Mouse (Mus musculus): ENCODE data around the gene Trim31.
A peak's percentile ranks its signal among the peaks of the same experiment; 100 is the strongest.

Gene Trim31

GRCm38 (mm10) chr17:36896583-36896982 lies 1.3 kb upstream of the Trim31 start:
- DNase-seq (ENCODE audit: low spot score in 2 of 2) = peak in 1 of 2 experiments; percentile 30

DNA sequence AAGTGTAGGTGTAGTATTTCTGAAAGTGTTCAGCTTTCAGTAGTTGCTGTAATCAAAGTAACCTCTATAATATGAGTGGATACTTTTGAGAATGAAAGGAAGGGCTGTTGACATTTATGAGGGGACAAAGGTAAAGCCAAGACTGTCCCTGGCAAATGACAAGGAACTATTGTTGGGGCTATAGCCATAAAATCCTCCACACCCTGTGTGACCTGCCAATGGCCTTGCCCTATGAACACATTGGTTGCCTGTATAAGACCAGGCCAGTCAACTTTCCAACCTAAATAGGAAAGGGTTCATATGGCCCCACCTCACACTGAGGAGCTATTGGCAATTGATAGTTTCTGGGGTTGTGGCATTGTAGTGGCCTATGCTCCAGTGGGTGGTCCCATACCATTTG lies 853 bp upstream of the Trim31 start:
- DNase-seq (ENCODE audit: low spot score in 2 of 2) = no peak

GRCm38 (mm10) chr17:36899376-36899775 lies 1.5 kb downstream of the Trim31 start:
- DNase-seq (ENCODE audit: low spot score in 2 of 2) = no peak

- DNase-seq (ENCODE audit: low spot score in 2 of 2) = no peak
Measured at GRCm38 (mm10) chr17:36900001-36900400, 2.1 kb downstream of the Trim31 start.

DNA sequence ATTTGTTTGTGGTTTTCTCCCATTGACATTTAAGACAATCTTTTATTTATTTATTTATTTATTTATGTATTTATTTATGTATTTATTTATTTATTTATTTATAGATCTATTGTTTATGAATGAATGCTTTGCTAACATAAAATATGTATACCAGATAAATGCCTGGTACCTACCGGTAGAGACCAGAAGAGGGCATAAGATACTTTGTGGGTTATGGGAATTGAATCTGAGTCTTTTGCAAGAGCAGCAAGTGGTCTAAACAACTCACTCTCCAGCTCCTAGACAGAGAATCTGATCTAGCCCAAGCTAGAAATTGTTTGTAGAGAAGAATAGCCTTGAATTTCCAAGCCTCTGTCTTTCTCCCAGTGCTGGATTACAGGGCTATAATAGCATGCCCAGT lies 2.8 kb downstream of the Trim31 start:
- no peak for DNase-seq (ENCODE audit: low spot score in 2 of 2)

GRCm38 (mm10) chr17:36903651-36904050 lies 5.7 kb downstream of the Trim31 start:
- DNase-seq (ENCODE audit: low spot score in 2 of 2) = no peak

- DNase-seq (ENCODE audit: low spot score in 2 of 2) = no peak
Measured at GRCm38 (mm10) chr17:36908235-36908634, 10.3 kb downstream of the Trim31 start.

DNA sequence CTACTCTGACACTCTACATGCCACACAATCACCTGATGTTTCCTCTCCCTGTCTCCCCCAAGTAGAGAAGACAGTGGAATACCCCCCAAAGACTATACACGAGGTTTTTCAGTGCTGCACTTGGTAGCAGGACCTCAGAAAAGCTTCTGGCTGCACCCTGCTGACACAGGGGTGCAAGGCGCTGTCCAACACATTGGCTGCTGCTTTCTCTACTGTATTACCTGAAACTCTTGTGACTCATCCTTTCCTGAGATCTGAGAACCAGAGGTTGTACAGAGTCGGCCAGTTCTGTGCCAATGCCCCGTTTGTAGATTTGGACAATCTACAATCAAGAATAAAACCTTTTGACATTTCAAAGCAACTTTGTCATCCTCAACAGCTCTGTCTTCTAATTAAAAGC lies 11.9 kb downstream of the Trim31 start:
- no peak for DNase-seq (ENCODE audit: low spot score in 2 of 2)

- DNase-seq (ENCODE audit: low spot score in 2 of 2) = no peak
Measured at GRCm38 (mm10) chr17:36912031-36912430, 14.1 kb downstream of the Trim31 start.

DNA sequence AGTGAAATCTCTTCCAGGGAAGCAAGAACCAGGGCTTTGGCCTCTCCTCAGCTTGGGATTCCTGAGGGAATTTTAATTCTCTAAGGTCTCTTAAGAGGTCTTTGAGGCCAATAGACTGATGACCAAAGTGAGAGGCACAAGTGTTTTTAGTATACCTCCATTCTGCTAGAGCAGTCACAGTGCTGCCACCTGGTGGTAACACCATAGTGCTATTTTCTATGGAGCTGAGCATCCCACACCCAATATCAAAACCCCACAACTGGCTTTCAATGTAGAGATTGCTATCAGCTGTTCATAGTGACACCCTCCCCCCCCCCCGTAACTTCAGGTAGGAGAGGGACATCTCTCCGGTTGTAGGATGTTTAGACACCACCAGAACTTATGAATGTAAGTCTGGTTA lies 16.2 kb downstream of the Trim31 start:
- peak; percentile 68 to 88 for DNase-seq (ENCODE audit: low spot score in 2 of 2)

- peak; percentile 51 to 87 for DNase-seq (ENCODE audit: low spot score in 2 of 2)
Measured at GRCm38 (mm10) chr17:36915076-36915475, 17.2 kb downstream of the Trim31 start.

DNA sequence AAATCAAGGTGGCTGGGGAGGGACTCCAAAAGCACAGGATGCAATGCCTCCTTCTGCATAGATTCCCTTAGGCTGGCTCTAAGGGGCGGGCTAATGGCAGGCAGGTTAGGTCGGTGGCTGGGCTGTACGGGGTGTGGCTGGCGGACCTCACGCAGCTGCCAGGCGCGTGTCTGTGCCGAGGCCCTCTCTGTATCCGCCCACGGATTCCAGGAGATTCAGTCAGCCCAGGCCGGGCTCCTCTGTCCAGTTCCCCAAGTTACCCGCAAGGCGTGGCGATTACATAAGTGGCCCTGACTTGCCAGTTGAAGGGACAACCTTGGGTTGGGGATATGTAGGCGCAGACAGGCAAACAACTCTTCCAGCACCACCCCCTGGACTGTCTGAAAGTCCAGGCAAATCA lies 22.3 kb downstream of the Trim31 start:
- DNase-seq (ENCODE audit: low spot score in 2 of 2) = no peak

GRCm38 (mm10) chr17:36922715-36923114 lies 24.8 kb downstream of the Trim31 start:
- DNase-seq (ENCODE audit: low spot score in 2 of 2) = no peak

DNA sequence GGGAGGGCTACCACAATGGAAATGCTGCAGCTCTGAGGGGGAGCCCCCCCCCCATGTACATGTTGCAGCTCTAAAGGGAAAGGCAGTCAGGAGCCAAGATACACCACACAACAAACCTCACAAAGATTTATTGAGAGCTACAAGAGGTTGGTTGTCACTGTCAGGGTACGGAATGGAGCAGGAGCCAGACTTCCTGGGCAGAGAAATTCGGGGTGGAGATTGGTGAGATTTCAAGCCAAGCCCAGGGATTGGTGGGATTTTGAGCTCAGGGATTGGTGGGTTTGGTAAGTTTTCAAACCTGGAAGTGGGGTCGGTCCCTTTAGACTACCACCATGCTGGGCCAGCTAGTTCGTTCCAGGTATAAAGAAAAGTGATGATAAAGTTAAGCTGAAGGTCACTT lies 25.6 kb downstream of the Trim31 start:
- DNase-seq (ENCODE audit: low spot score in 2 of 2) = no peak

DNA sequence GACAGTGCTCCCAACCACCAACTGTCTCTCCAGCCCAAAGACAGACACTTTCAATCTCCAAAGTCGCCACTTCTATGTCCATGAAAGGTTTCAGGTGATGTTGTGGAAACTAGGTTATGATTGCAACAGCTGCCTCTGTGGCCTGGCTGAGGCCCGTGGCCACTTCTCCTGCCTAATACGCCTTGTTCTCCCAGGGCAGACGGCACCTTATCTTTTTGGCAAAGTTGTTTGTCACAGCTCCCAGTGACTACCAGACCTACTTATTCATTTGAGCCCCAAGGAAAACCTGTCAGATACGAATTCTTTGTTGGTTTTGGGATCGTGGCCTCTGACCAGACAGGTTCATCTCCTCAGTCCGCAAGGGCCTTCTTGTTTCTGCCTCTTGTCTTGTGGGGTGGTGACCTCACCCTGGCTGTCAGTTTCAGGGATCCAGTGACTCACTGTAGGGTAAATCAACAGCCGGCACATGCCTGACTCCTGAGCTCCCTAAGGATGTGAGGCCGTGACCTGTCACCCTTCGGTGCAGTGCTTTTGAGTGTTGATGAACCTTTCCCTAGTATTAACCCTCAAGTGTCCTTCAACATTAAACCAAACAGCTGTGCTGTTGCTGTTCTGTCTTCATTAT lies 29.7 kb downstream of the Trim31 start:
- no peak for DNase-seq (ENCODE audit: low spot score in 2 of 2)

- no peak for DNase-seq (ENCODE audit: low spot score in 2 of 2)
Measured at GRCm38 (mm10) chr17:36929236-36929932, 31.5 kb downstream of the Trim31 start.

DNA sequence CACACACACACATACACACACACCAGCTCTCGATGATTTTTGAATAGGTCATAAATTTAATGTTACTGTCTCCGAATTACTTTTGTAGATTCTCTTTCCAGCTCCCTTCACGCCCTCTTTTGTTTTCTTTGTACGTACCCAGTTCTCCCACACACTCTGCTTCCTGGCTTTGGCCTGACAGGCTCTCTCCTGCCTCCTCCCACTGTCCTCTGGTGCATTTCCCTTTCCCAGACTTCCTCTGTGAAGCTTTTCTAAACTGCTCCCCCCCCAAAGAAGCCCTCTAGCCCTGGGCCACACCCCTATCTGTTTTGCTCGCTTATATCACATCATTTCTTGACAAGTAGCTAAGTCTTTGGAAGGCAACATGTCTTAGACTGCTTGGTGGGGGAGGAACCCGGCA lies 32.3 kb downstream of the Trim31 start:
- DNase-seq (ENCODE audit: low spot score in 2 of 2) = no peak

DNA sequence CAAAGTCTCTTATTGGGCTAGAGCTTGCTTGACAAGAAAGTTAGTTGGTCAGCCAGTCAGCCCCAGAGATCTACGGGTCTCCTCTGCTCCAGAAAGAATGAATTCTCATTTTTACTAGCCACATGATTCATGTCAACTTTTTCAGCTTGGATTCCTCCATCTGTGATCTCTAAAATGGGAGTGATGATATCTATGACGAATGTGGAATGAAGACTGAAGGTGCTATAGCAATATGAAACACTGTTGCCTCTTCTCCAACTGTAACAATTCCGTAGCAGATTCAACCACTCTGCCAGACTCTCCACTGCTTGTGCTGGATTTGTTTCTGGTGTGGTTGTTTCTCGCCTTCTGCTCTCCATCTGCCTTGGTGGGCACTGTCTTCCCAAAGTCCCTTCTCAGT lies 33.2 kb downstream of the Trim31 start:
- no peak for DNase-seq (ENCODE audit: low spot score in 2 of 2)

GRCm38 (mm10) chr17:36931806-36932205 lies 33.9 kb downstream of the Trim31 start:
- no peak for DNase-seq (ENCODE audit: low spot score in 2 of 2)

- DNase-seq (ENCODE audit: low spot score in 2 of 2) = no peak
Measured at GRCm38 (mm10) chr17:36938056-36938455, 40.1 kb downstream of the Trim31 start.

- no peak for DNase-seq (ENCODE audit: low spot score in 2 of 2)
Measured at GRCm38 (mm10) chr17:36942391-36942790, 44.5 kb downstream of the Trim31 start.

DNA sequence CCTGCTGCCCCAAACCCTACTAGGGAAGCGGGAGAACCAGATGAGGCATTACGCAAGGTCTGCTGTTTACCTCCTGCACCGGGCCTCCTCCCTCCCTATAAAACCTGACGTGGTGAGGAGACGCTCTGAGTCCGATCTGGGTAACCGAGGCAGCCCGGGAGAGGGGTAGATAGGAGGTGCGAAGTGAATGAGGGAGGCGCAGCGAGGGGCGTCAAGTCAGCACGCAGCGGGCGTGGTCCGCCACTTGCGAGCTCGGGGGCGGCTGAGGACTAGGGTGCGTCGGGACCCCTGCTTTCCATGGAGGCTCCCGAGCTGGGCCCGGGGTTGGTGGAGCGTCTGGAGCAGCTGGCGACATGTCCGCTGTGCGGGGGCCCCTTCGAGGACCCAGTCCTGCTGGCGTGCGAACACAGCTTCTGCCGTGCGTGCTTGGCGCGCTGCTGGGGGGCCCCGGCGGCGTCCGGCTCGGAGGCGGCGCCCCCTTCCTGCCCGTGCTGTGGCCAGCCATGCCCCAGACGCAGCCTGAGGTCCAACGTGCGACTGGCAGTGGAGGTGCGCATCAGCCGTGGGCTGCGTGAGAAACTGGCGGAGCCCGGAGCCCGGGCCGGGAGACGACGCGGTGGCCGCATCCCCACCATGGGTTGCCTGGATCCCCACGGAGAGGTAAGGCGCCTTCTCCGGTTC lies 45.0 kb downstream of the Trim31 start, which contains the start of gene Rnf39:
Gene Rnf39 (plus strand): TSS at position 128 of the 681 bp plus-strand sequence.
- DNase-seq (ENCODE audit: low spot score in 2 of 2) = no peak

GRCm38 (mm10) chr17:36943691-36944090 lies 45.8 kb downstream of the Trim31 start:
- DNase-seq (ENCODE audit: low spot score in 2 of 2) = no peak
